Mouse (Mus musculus): Measurements from ENCODE around the gene Srrm2.

Gene Srrm2

GRCm38 (mm10) chr17:23857193-23857592 is 66.9 kb downstream of the Srrm2 start:
- DNase-seq (ENCODE audit: low spot score in 2 of 2): no peak

GRCm38 (mm10) chr17:23857913-23858312 is 67.6 kb downstream of the Srrm2 start:
- DNase-seq (ENCODE audit: low spot score in 2 of 2): no peak

GRCm38 (mm10) chr17:23862926-23863325 is 72.6 kb downstream of the Srrm2 start:
- DNase-seq (ENCODE audit: low spot score in 2 of 2): no peak

GRCm38 (mm10) chr17:23867756-23868155 is 77.4 kb downstream of the Srrm2 start, which contains the start of gene Prss21:
Gene Prss21 (plus strand): TSS chr17:23868056.
- DNase-seq (ENCODE audit: low spot score in 2 of 2): no peak

GRCm38 (mm10) chr17:23868513-23868912 is 78.2 kb downstream of the Srrm2 start:
- no peak for DNase-seq (ENCODE audit: low spot score in 2 of 2)

Data from right cerebral cortex, postnatal 36 days (tissue).